8 mouse cellular contexts compared by ENCODE assay signal in genomic region chr9:108854241-108854696, GRCm38 (mm10). TPM values are rescaled to one million over a fixed set of nuclear protein-coding genes. Genes with fewer than 3 reads are reported as not detected.
DNase-seq lines count a peak whose midpoint lies in the region; ATAC-seq and TF ChIP-seq lines count a peak whose summit lies in the region.

No protein-coding gene starts in this region.

- under 1% methylated on average over 28 of the region's 28 CpGs for WGBS in embryonic facial prominence, embryonic 15.5 days
- under 1% methylated on average over 28 of the region's 28 CpGs for WGBS in heart, embryonic 10.5 days
- WGBS in kidney, embryonic 15.5 days: 0% methylated on average over 28 of the region's 28 CpGs
- under 1% methylated on average over 28 of the region's 28 CpGs for WGBS in liver, adult 2 months

- peak overlapping the region; percentile 62 for H3K27ac ChIP-seq in bone marrow macrophage, adult 2 months (ENCODE audit: insufficient read depth, low read depth, low read length)
- H3K27ac ChIP-seq in embryonic facial prominence, embryonic 15.5 days (replicated peaks): peak overlapping the region; percentile 91
- peak overlapping the region; percentile 88 for H3K27ac ChIP-seq in heart, embryonic 10.5 days
- H3K27ac ChIP-seq in kidney, embryonic 15.5 days: peak overlapping the region; percentile 90
- peak overlapping the region; percentile 64 for H3K27ac ChIP-seq in liver, adult 2 months (replicated peaks; ENCODE audit: insufficient read depth, low read depth, low read length)

- H3ac ChIP-seq in C2C12 (ENCODE audit: control insufficient read depth, insufficient read length, low read depth): peak overlapping the region; percentile 66

- peaks cover 2% of the 10 kb centered on the region for H3K27me3 ChIP-seq in C2C12 (ENCODE audit: control insufficient read depth, insufficient read depth, insufficient read length)
- H3K27me3 ChIP-seq in embryonic facial prominence, embryonic 15.5 days: no peaks in the 10 kb centered on the region
- H3K27me3 ChIP-seq in heart, embryonic 10.5 days (ENCODE audit: insufficient read depth, poor library complexity, severe bottlenecking): 0 out of 2 replicates have a peak, but pooled peaks cover 26% of the 10 kb centered on the region
- H3K27me3 ChIP-seq in kidney, embryonic 15.5 days: no peaks in the 10 kb centered on the region
- no peaks in the 10 kb centered on the region for H3K27me3 ChIP-seq in liver, adult 2 months (ENCODE audit: control insufficient read depth, insufficient read depth, low read length)

- peak overlapping the region; percentile 67 for H3K9ac ChIP-seq in embryonic facial prominence, embryonic 15.5 days
- peak overlapping the region; percentile 62 for H3K9ac ChIP-seq in kidney, embryonic 15.5 days
- peak overlapping the region; percentile 70 for H3K9ac ChIP-seq in liver, adult 2 months (ENCODE audit: low read depth, low read length)

- peaks cover 22% of the 10 kb centered on the region for H3K4me1 ChIP-seq in bone marrow macrophage, adult 2 months (ENCODE audit: control insufficient read depth, insufficient read depth, low read length)
- H3K4me1 ChIP-seq in embryonic facial prominence, embryonic 15.5 days: peaks cover 27% of the 10 kb centered on the region
- H3K4me1 ChIP-seq in heart, embryonic 10.5 days: peaks cover 34% of the 10 kb centered on the region
- H3K4me1 ChIP-seq in kidney, embryonic 15.5 days: peaks cover 21% of the 10 kb centered on the region
- peaks cover 13% of the 10 kb centered on the region for H3K4me1 ChIP-seq in liver, adult 2 months (ENCODE audit: control insufficient read depth, insufficient read depth, low read length)

- no peak for TF ChIP-seq CTCF in C2C12 (IDR thresholded peaks at IDR 0.05; ENCODE audit: control insufficient read depth, insufficient read depth, insufficient read length)
- TF ChIP-seq CTCF in bone marrow macrophage, adult 2 months (IDR thresholded peaks at IDR 0.05; ENCODE audit: low read depth, low read length): no peak
- peak; percentile 24 for TF ChIP-seq CTCF in liver, adult 2 months (IDR thresholded peaks at IDR 0.05; ENCODE audit: low read depth, low read length)

- H3K36me3 ChIP-seq in C2C12 (ENCODE audit: control insufficient read depth, insufficient read depth): no peaks in the 10 kb centered on the region
- H3K36me3 ChIP-seq in embryonic facial prominence, embryonic 15.5 days: peaks cover 15% of the 10 kb centered on the region; the same call in 1 of the 2 replicates
- H3K36me3 ChIP-seq in heart, embryonic 10.5 days: peaks cover 16% of the 10 kb centered on the region; the same call in 1 of the 2 replicates
- peaks cover 28% of the 10 kb centered on the region for H3K36me3 ChIP-seq in kidney, embryonic 15.5 days
- H3K36me3 ChIP-seq in liver, adult 2 months (ENCODE audit: control insufficient read depth, insufficient read depth, low read length): no peaks in the 10 kb centered on the region

- H3K4me3 ChIP-seq in C2C12 (ENCODE audit: insufficient read depth, poor library complexity, severe bottlenecking): peak overlapping the region; percentile 56
- peak overlapping the region; percentile 63 for H3K4me3 ChIP-seq in bone marrow macrophage, adult 2 months (ENCODE audit: insufficient read depth, low read length)
- peak overlapping the region; percentile 75 for H3K4me3 ChIP-seq in embryonic facial prominence, embryonic 15.5 days (replicated peaks)
- peak overlapping the region; percentile 83 for H3K4me3 ChIP-seq in heart, embryonic 10.5 days
- peak overlapping the region; percentile 77 for H3K4me3 ChIP-seq in kidney, embryonic 15.5 days (replicated peaks)
- peak overlapping the region; percentile 75 for H3K4me3 ChIP-seq in liver, adult 2 months (ENCODE audit: insufficient read depth, low read depth, low read length)

- no peak for TF ChIP-seq POLR2A in bone marrow macrophage, adult 2 months (IDR thresholded peaks at IDR 0.05; ENCODE audit: borderline replicate concordance, low read depth, low read length)
- TF ChIP-seq POLR2A in liver, adult 2 months (IDR thresholded peaks at IDR 0.05; ENCODE audit: extremely low read depth, insufficient read depth, low read length): peak; percentile 89

- no peaks in the 10 kb centered on the region for H3K79me2 ChIP-seq in C2C12 (ENCODE audit: control insufficient read depth, insufficient read depth)
- no peaks in the 10 kb centered on the region for H3K79me2 ChIP-seq in liver, adult 2 months (ENCODE audit: control insufficient read depth, insufficient read depth, low read length)

- peak overlapping the region; percentile 76 for H3K4me2 ChIP-seq in embryonic facial prominence, embryonic 15.5 days (replicated peaks)
- peak overlapping the region; percentile 91 for H3K4me2 ChIP-seq in kidney, embryonic 15.5 days

- H3K9me3 ChIP-seq in embryonic facial prominence, embryonic 15.5 days (replicated peaks): no peaks in the 10 kb centered on the region
- H3K9me3 ChIP-seq in heart, embryonic 10.5 days: no peaks in the 10 kb centered on the region
- H3K9me3 ChIP-seq in kidney, embryonic 15.5 days (replicated peaks): no peaks in the 10 kb centered on the region

- peak; percentile 90 for DNase-seq in heart, embryonic 10.5 days (ENCODE audit: low spot score)
- peak; percentile 76 for DNase-seq in liver, adult 2 months (ENCODE audit: extremely low read depth, low read depth, low spot score)
- DNase-seq in spleen, postnatal 36 days (ENCODE audit: low spot score in 2 of 2): peak; percentile 85 to 87

- H3K79me3 ChIP-seq in C2C12 (ENCODE audit: low read depth): no peaks in the 10 kb centered on the region

- ATAC-seq in embryonic facial prominence, embryonic 15.5 days (ENCODE audit: insufficient number of reproducible peaks, low FRiP score, low TSS enrichment, low read depth): peak; percentile 82
- ATAC-seq in kidney, embryonic 15.5 days (replicated peaks; ENCODE audit: low FRiP score): peak; percentile 88
- ATAC-seq in monocyte, adult 5-6 weeks (replicated peaks; ENCODE audit: insufficient number of reproducible peaks, low FRiP score, low TSS enrichment, poor library complexity, severe bottlenecking): peak; percentile 66

TF ChIP-seq in C2C12, 6 proteins besides CTCF, POLR2A, EP300 and RAD21:
- peak; percentile 10 for TF ChIP-seq USF1 (IDR thresholded peaks at IDR 0.05; ENCODE audit: low read depth)
- TF ChIP-seq FOSL1 (IDR thresholded peaks at IDR 0.05; ENCODE audit: insufficient read depth, low read length, poor library complexity, severe bottlenecking): no peak
- TF ChIP-seq MYOD1 (IDR thresholded peaks at IDR 0.05; ENCODE audit: control insufficient read depth, insufficient read length, low read depth): no peak
- TF ChIP-seq MYOG (IDR thresholded peaks at IDR 0.05; ENCODE audit: control insufficient read depth, extremely low read depth, insufficient read length): no peak
- peak; percentile 11 for TF ChIP-seq MAX (IDR thresholded peaks at IDR 0.05)
- no peak for TF ChIP-seq CEBPB (IDR thresholded peaks at IDR 0.05; ENCODE audit: low read depth)

RNA-seq across cellular contexts. Expression of gene Slc26a6, which starts 1.2 kb away (rescaled TPM):
- 4.3 TPM for polyA plus RNA-seq in C2C12 (2012; fragmentation: generic; extraction: Trizol)
- polyA plus RNA-seq in bone marrow macrophage, adult 2 months (2012; ENCODE audit: insufficient read depth, insufficient read length, missing spikeins): 19.0 and 20.8 TPM in 2 replicates
- polyA plus RNA-seq in embryonic facial prominence, embryonic 15.5 days (2015; fragmentation: Nextera tagmentation; extraction: Ambion mirVana): 15.2 and 15.3 TPM in 2 replicates
- 5.4 and 9.3 TPM in 2 replicates for polyA plus RNA-seq in heart, embryonic 10.5 days (2016; fragmentation: Nextera tagmentation; extraction: Ambion mirVana)
- 11.3 and 15.2 TPM in 2 replicates for polyA plus RNA-seq in kidney, embryonic 15.5 days (2015; fragmentation: Nextera tagmentation; extraction: Ambion mirVana)
- total RNA-seq in liver, adult 2 months (2014; rRNA removed): 5.5 and 5.6 TPM in 2 replicates
- polyA plus RNA-seq in liver, adult 2 months (2012; rRNA removed): 5.4 and 6.7 TPM in 2 replicates
- 6.2 to 10.0 TPM (median 8.4 TPM) in 3 replicates for total RNA-seq in monocyte, adult 5-6 weeks (2017)

RNA-seq across cellular contexts. Expression of gene Celsr3, which starts 28.1 kb away (rescaled TPM):
- polyA plus RNA-seq in C2C12 (2012; fragmentation: generic; extraction: Trizol): 0.05 TPM
- 2.1 and 2.2 TPM in 2 replicates for polyA plus RNA-seq in bone marrow macrophage, adult 2 months (2012; ENCODE audit: insufficient read depth, insufficient read length, missing spikeins)
- polyA plus RNA-seq in embryonic facial prominence, embryonic 15.5 days (2015; fragmentation: Nextera tagmentation; extraction: Ambion mirVana): 0.53 and 0.58 TPM in 2 replicates
- 0.13 and 0.26 TPM in 2 replicates for polyA plus RNA-seq in heart, embryonic 10.5 days (2016; fragmentation: Nextera tagmentation; extraction: Ambion mirVana)
- polyA plus RNA-seq in kidney, embryonic 15.5 days (2015; fragmentation: Nextera tagmentation; extraction: Ambion mirVana): 0.13 and 0.26 TPM in 2 replicates
- total RNA-seq in liver, adult 2 months (2014; rRNA removed): under 0.01 TPM in 1 of 2 replicates, not detected in the other
- not detected in 2 replicates for polyA plus RNA-seq in liver, adult 2 months (2012; rRNA removed)
- total RNA-seq in monocyte, adult 5-6 weeks (2017): 0.48 to 2.7 TPM (median 0.68 TPM) in 3 replicates

RNA-seq across cellular contexts. Expression of gene Nckipsd, which starts 46.1 kb away (rescaled TPM):
- polyA plus RNA-seq in C2C12 (2012; fragmentation: generic; extraction: Trizol): 7.5 TPM
- 25.6 and 29.0 TPM in 2 replicates for polyA plus RNA-seq in bone marrow macrophage, adult 2 months (2012; ENCODE audit: insufficient read depth, insufficient read length, missing spikeins)
- 16.5 and 20.4 TPM in 2 replicates for polyA plus RNA-seq in embryonic facial prominence, embryonic 15.5 days (2015; fragmentation: Nextera tagmentation; extraction: Ambion mirVana)
- polyA plus RNA-seq in heart, embryonic 10.5 days (2016; fragmentation: Nextera tagmentation; extraction: Ambion mirVana): 9.2 and 10.8 TPM in 2 replicates
- 12.0 and 16.3 TPM in 2 replicates for polyA plus RNA-seq in kidney, embryonic 15.5 days (2015; fragmentation: Nextera tagmentation; extraction: Ambion mirVana)
- total RNA-seq in liver, adult 2 months (2014; rRNA removed): 2.2 and 2.8 TPM in 2 replicates
- polyA plus RNA-seq in liver, adult 2 months (2012; rRNA removed): 5.8 and 7.7 TPM in 2 replicates
- total RNA-seq in monocyte, adult 5-6 weeks (2017): 1.8 to 7.4 TPM (median 4.9 TPM) in 3 replicates

Comparison
In these comparisons a context has a peak if more than half of its experiments do, and no peak if none do; other contexts are left out.
1. Peak in every context shown above with its lines: DNase-seq, ATAC-seq, H3K4me3 ChIP-seq and H3K27ac ChIP-seq.